Comparison of ENCODE assay signal across 7 mouse cellular contexts in genomic region chr6:94400471-94401051, GRCm38 (mm10).
DNase-seq lines count a peak whose midpoint lies in the region; ATAC-seq and TF ChIP-seq lines count a peak whose summit lies in the region.

No protein-coding gene starts in this region.

- in situ Hi-C loops in ES-E14 (cut with MboI; ENCODE audit: low sequenced_read_pairs in 2 of 2, unreplicated experiment in 2 of 2), result loop anchor here in 1 of 2 experiments (25.0 kb wide), 1 partner anchor 313 kb away; no protein-coding TSS in a partner anchor

- peaks cover 0 to 3% of the 10 kb centered on the region in 2 experiments; a peak in 1 of 4 replicates for H3K4me1 ChIP-seq in ES-E14 (ENCODE audit: control insufficient read depth in 2 of 2, insufficient read depth in 2 of 2, low read length in 2 of 2, poor library complexity in 1 of 2)
- H3K4me1 ChIP-seq in cortical plate, adult 2 months (ENCODE audit: control insufficient read depth, insufficient read depth, low read length), result no peaks in the 10 kb centered on the region
- peaks cover 9% of the 10 kb centered on the region; the same call in 1 of the 2 replicates for H3K4me1 ChIP-seq in heart, embryonic 12.5 days (replicated peaks)
- peaks cover 17% of the 10 kb centered on the region for H3K4me1 ChIP-seq in kidney, embryonic 16.5 days (ENCODE audit: insufficient read depth, low read length)
- peaks cover 5% of the 10 kb centered on the region for H3K4me1 ChIP-seq in lung, embryonic 16.5 days (replicated peaks; ENCODE audit: control insufficient read depth, insufficient read depth, low read length)
- H3K4me1 ChIP-seq in small intestine, adult 2 months (ENCODE audit: control insufficient read depth, insufficient read depth, insufficient read length, low read length), result peaks cover 5% of the 10 kb centered on the region; the same call in 1 of the 2 replicates

- no peaks in the 10 kb centered on the region for H3K36me3 ChIP-seq in ES-E14 (ENCODE audit: control insufficient read depth, insufficient read depth, low read length, poor library complexity, severe bottlenecking)
- no peaks in the 10 kb centered on the region for H3K36me3 ChIP-seq in heart, embryonic 12.5 days
- H3K36me3 ChIP-seq in kidney, embryonic 16.5 days (ENCODE audit: insufficient read depth, low read length), result no peaks in the 10 kb centered on the region
- H3K36me3 ChIP-seq in lung, embryonic 16.5 days (ENCODE audit: control insufficient read depth, insufficient read depth, low read length), result no peaks in the 10 kb centered on the region
- H3K36me3 ChIP-seq in small intestine, adult 2 months (ENCODE audit: control insufficient read depth, insufficient read depth, low read length), result no peaks in the 10 kb centered on the region

- TF ChIP-seq POLR2A in cortical plate, adult 2 months (IDR thresholded peaks at IDR 0.05; ENCODE audit: extremely low read depth, insufficient read depth, low read length), result no peak
- no peak for TF ChIP-seq POLR2A in small intestine, adult 2 months (IDR thresholded peaks at IDR 0.05; ENCODE audit: low read depth, low read length)

- peak; percentile 37 for DNase-seq in ES-E14 (ENCODE audit: low read depth, low spot score)
- DNase-seq in adrenal gland, adult (ENCODE audit: inconsistent age in 2 of 2, low spot score in 1 of 2), result peak; percentile 58 to 72

- WGBS in heart, embryonic 12.5 days, result 41% methylated on average over 13 of the region's 13 CpGs
- WGBS in kidney, embryonic 16.5 days, result 5% methylated on average over 13 of the region's 13 CpGs
- 29% methylated on average over 13 of the region's 13 CpGs for WGBS in lung, embryonic 16.5 days
- 6% methylated on average over 13 of the region's 13 CpGs for WGBS in small intestine, adult 2 months

- H3K9me3 ChIP-seq in ES-E14 (ENCODE audit: control insufficient read depth, insufficient read depth, low read depth, low read length), result no peaks in the 10 kb centered on the region
- no peaks in the 10 kb centered on the region for H3K9me3 ChIP-seq in heart, embryonic 12.5 days (replicated peaks)
- no peaks in the 10 kb centered on the region for H3K9me3 ChIP-seq in kidney, embryonic 16.5 days (ENCODE audit: low read length)
- H3K9me3 ChIP-seq in lung, embryonic 16.5 days (ENCODE audit: control insufficient read depth, low read length), result no peaks in the 10 kb centered on the region

- no peak for ATAC-seq in heart, embryonic 12.5 days (ENCODE audit: insufficient number of reproducible peaks, low FRiP score)
- peak; percentile 85 for ATAC-seq in kidney, embryonic 16.5 days (ENCODE audit: low FRiP score, low TSS enrichment)
- peak; percentile 62; the same call in 1 of the 2 replicates for ATAC-seq in lung, embryonic 16.5 days (ENCODE audit: low read depth)

- H3K4me3 ChIP-seq in ES-E14 (ENCODE audit: insufficient read depth in 1 of 2, low read depth in 1 of 2, low read length in 2 of 2, poor library complexity in 1 of 2, severe bottlenecking in 1 of 2), result peak overlapping the region; percentile 31 to 65; a peak in 2 of 4 replicates
- H3K4me3 ChIP-seq in cortical plate, adult 2 months (ENCODE audit: insufficient read depth, low read length), result 0 out of 2 replicates have a peak overlapping the region, but pooled peaks have one; percentile 2
- H3K4me3 ChIP-seq in heart, embryonic 12.5 days, result no peak overlapping the region
- peak overlapping the region; percentile 29 for H3K4me3 ChIP-seq in kidney, embryonic 16.5 days (ENCODE audit: low read length)
- H3K4me3 ChIP-seq in lung, embryonic 16.5 days (ENCODE audit: low read length), result no peak overlapping the region
- peak overlapping the region; percentile 37 for H3K4me3 ChIP-seq in small intestine, adult 2 months (ENCODE audit: low read depth, low read length)

- H3K27me3 ChIP-seq in heart, embryonic 12.5 days (replicated peaks), result no peaks in the 10 kb centered on the region
- 0 out of 2 replicates have a peak, but pooled peaks cover 3% of the 10 kb centered on the region for H3K27me3 ChIP-seq in kidney, embryonic 16.5 days (ENCODE audit: insufficient read depth, low read length)
- H3K27me3 ChIP-seq in lung, embryonic 16.5 days (ENCODE audit: control insufficient read depth, insufficient read depth, low read depth, low read length), result no peaks in the 10 kb centered on the region
- H3K27me3 ChIP-seq in small intestine, adult 2 months (ENCODE audit: control insufficient read depth, insufficient read depth, low read length), result no peaks in the 10 kb centered on the region

- peak overlapping the region; percentile 21; the same call in 1 of the 2 replicates for H3K4me2 ChIP-seq in heart, embryonic 12.5 days
- H3K4me2 ChIP-seq in kidney, embryonic 16.5 days (replicated peaks; ENCODE audit: low read depth, low read length), result peak overlapping the region; percentile 58
- H3K4me2 ChIP-seq in lung, embryonic 16.5 days (ENCODE audit: low read depth, low read length), result peak overlapping the region; percentile 19; the same call in 1 of the 2 replicates

- TF ChIP-seq CTCF in cortical plate, adult 2 months (IDR thresholded peaks at IDR 0.05; ENCODE audit: extremely low read depth, insufficient read depth, low read length), result peak; percentile 61
- TF ChIP-seq CTCF in small intestine, adult 2 months (IDR thresholded peaks at IDR 0.05; ENCODE audit: extremely low read depth, insufficient read length, insufficient replicate concordance, low read depth, low read length), result peak; percentile 90

- H3K27ac ChIP-seq in ES-E14 (ENCODE audit: insufficient read depth, low read depth, low read length, poor library complexity, severe bottlenecking), result no peak overlapping the region
- no peak overlapping the region for H3K27ac ChIP-seq in cortical plate, adult 2 months (ENCODE audit: insufficient read depth, low read length)
- no peak overlapping the region for H3K27ac ChIP-seq in heart, embryonic 12.5 days (ENCODE audit: poor library complexity, severe bottlenecking)
- H3K27ac ChIP-seq in kidney, embryonic 16.5 days (ENCODE audit: low read length), result no peak overlapping the region
- no peak overlapping the region for H3K27ac ChIP-seq in lung, embryonic 16.5 days (ENCODE audit: low read length)
- no peak overlapping the region for H3K27ac ChIP-seq in small intestine, adult 2 months (ENCODE audit: insufficient read depth, low read depth, low read length)

- H3K9ac ChIP-seq in ES-E14 (ENCODE audit: insufficient read depth, low read depth, low read length, poor library complexity, severe bottlenecking), result no peak overlapping the region
- H3K9ac ChIP-seq in heart, embryonic 12.5 days, result no peak overlapping the region
- H3K9ac ChIP-seq in kidney, embryonic 16.5 days (replicated peaks; ENCODE audit: low read length), result peak overlapping the region; percentile 47; the same call in 1 of the 2 replicates
- H3K9ac ChIP-seq in lung, embryonic 16.5 days (ENCODE audit: low read length), result no peak overlapping the region

TF ChIP-seq in ES-E14, 5 proteins besides CTCF, POLR2A, EP300 and RAD21:
- TF ChIP-seq HCFC1 (IDR thresholded peaks at IDR 0.05; ENCODE audit: borderline replicate concordance, insufficient read depth, low read length) (no peak), CHD2 (IDR thresholded peaks at IDR 0.05; ENCODE audit: low read depth, low read length) (no peak), ZC3H11A (IDR thresholded peaks at IDR 0.05; ENCODE audit: borderline replicate concordance, low read depth, low read length) (peak; percentile 73; the same call in 1 of the 2 replicates), MAFK (IDR thresholded peaks at IDR 0.05; ENCODE audit: insufficient read depth, low read depth, low read length) (no peak), ZNF384 (IDR thresholded peaks at IDR 0.05; ENCODE audit: low read depth, low read length) (no peak)

Comparison
In these comparisons a context has a peak if more than half of its experiments do, and no peak if none do; other contexts are left out.
1. H3K4me3 ChIP-seq: peak in ES-E14 (2 of 2), cortical plate, adult 2 months (single experiment), kidney, embryonic 16.5 days (single experiment) and small intestine, adult 2 months (single experiment); none in heart, embryonic 12.5 days (single experiment) and lung, embryonic 16.5 days (single experiment).
2. Peak in every context shown above with its lines, with median percentiles within 50 percentile points of each other: H3K4me2 ChIP-seq.